Mouse (Mus musculus) layer of hippocampus, postnatal 14 days (tissue): Measurements from ENCODE around the gene Gsdma3. TPM values are rescaled to one million over a fixed set of nuclear protein-coding genes. Genes with fewer than 3 reads are reported as not detected.

Experiments used
- DNase-seq, 2 experiments: peaks; one replicate each; pipeline ENCODE4 v3.0.0; 2021 to 2022; ENCODE audit warnings: low spot score in 2 of 2, mixed read lengths in 1 of 2
- long read RNA-seq, 2 experiments: library from polyadenylated mRNA; stranded (forward); transcript quantifications; one replicate each; pipeline ENCODE4 v2.0.0; 2021
- total RNA-seq, 2 experiments: library from RNA; stranded (reverse); gene quantifications; 2 replicates each; pipeline ENCODE4 v1.2.3; 2021

Gene Gsdma3
- total RNA-seq, result not detected
- long read RNA-seq, experiment 1, result 0 reads
- long read RNA-seq, experiment 2, result 0 reads

- DNase-seq, result no peak
These were observed at the start of gene Gsdma3, which contains the start of gene Gm12355 for GRCm38 (mm10) chr11:98625611-98626410. Gsdma3 (plus strand) TSS chr11:98626360. Gm12355 (minus strand) TSS chr11:98625661.

GRCm38 (mm10) chr11:98577776-98578175 lies 48.4 kb upstream of the Gsdma3 start:
- peak in 1 of 2 experiments; percentile 24 for DNase-seq

- DNase-seq, result no peak
These were observed 45.6 kb upstream of the Gsdma3 start for GRCm38 (mm10) chr11:98580301-98581121.

GRCm38 (mm10) chr11:98581286-98582029 lies 44.7 kb upstream of the Gsdma3 start:
- DNase-seq, result no peak

- no peak for DNase-seq
These were observed 44.2 kb upstream of the Gsdma3 start for GRCm38 (mm10) chr11:98582030-98582388.

- DNase-seq, result no peak
These were observed 43.5 kb upstream of the Gsdma3 start for GRCm38 (mm10) chr11:98582551-98583264.

GRCm38 (mm10) chr11:98583265-98583552 lies 43.0 kb upstream of the Gsdma3 start:
- DNase-seq, result no peak

- no peak for DNase-seq
These were observed 42.6 kb upstream of the Gsdma3 start for GRCm38 (mm10) chr11:98583571-98583970.

- DNase-seq, result no peak
These were observed 42.0 kb upstream of the Gsdma3 start for GRCm38 (mm10) chr11:98584146-98584545.

- no peak for DNase-seq
These were observed 41.5 kb upstream of the Gsdma3 start for GRCm38 (mm10) chr11:98584629-98585177.

- DNase-seq, result peak in 1 of 2 experiments; percentile 31
These were observed 39.9 kb upstream of the Gsdma3 start for GRCm38 (mm10) chr11:98586087-98586891.

- DNase-seq, result peak; percentile 97 to 99
These were observed 39.1 kb upstream of the Gsdma3 start, which contains the start of gene Ormdl3 for GRCm38 (mm10) chr11:98586892-98587563. Ormdl3 (minus strand) TSS chr11:98587368.

GRCm38 (mm10) chr11:98587684-98588546 lies 38.2 kb upstream of the Gsdma3 start:
- peak; percentile 40 to 43 for DNase-seq

GRCm38 (mm10) chr11:98588833-98589281 lies 37.3 kb upstream of the Gsdma3 start:
- no peak for DNase-seq

- DNase-seq, result no peak
These were observed 36.9 kb upstream of the Gsdma3 start for GRCm38 (mm10) chr11:98589306-98589705.

- DNase-seq, result no peak
These were observed 35.4 kb upstream of the Gsdma3 start for GRCm38 (mm10) chr11:98590548-98591445.

GRCm38 (mm10) chr11:98595021-98595420 lies 31.1 kb upstream of the Gsdma3 start:
- DNase-seq, result no peak
